ENCODE assay signal across 8 mouse cellular contexts in genomic region chr2:128699201-128699885, GRCm38 (mm10). TPM values are rescaled to one million over a fixed set of nuclear protein-coding genes. Genes with fewer than 3 reads are reported as not detected.
DNase-seq lines count a peak whose midpoint lies in the region; ATAC-seq and TF ChIP-seq lines count a peak whose summit lies in the region.

No protein-coding gene starts in this region.

- TF ChIP-seq CTCF in thymus, adult 2 months (IDR thresholded peaks at IDR 0.05; ENCODE audit: borderline replicate concordance, control insufficient read depth, extremely low read depth, insufficient read depth, low read length, poor library complexity): no peak

- peak overlapping the region; percentile 85 for H3K9ac ChIP-seq in embryonic facial prominence, embryonic 13.5 days
- peak overlapping the region; percentile 49; the same call in 1 of the 2 replicates for H3K9ac ChIP-seq in hindbrain, embryonic 11.5 days (ENCODE audit: low read depth, low read length)
- peak overlapping the region; percentile 80 for H3K9ac ChIP-seq in limb, embryonic 13.5 days
- peak overlapping the region; percentile 47 for H3K9ac ChIP-seq in midbrain, embryonic 16.5 days (ENCODE audit: low read depth, low read length)

- peaks cover 19% of the 10 kb centered on the region for H3K27me3 ChIP-seq in thymus, adult 2 months (ENCODE audit: control insufficient read depth, insufficient read depth, low read length)
- H3K27me3 ChIP-seq in embryonic facial prominence, embryonic 13.5 days: no peaks in the 10 kb centered on the region
- H3K27me3 ChIP-seq in hindbrain, embryonic 11.5 days (ENCODE audit: control insufficient read depth, insufficient read depth, low read length): no peaks in the 10 kb centered on the region
- H3K27me3 ChIP-seq in limb, embryonic 13.5 days: no peaks in the 10 kb centered on the region
- H3K27me3 ChIP-seq in midbrain, embryonic 16.5 days (ENCODE audit: control insufficient read depth, insufficient read depth, low read depth, low read length): peaks cover 10% of the 10 kb centered on the region

- no peaks in the 10 kb centered on the region for H3K36me3 ChIP-seq in thymus, adult 2 months (ENCODE audit: control insufficient read depth, insufficient read depth, low read length)
- peaks cover 9% of the 10 kb centered on the region; the same call in 1 of the 2 replicates for H3K36me3 ChIP-seq in embryonic facial prominence, embryonic 13.5 days
- H3K36me3 ChIP-seq in hindbrain, embryonic 11.5 days (ENCODE audit: control insufficient read depth, insufficient read depth, low read length): no peaks in the 10 kb centered on the region
- peaks cover 17% of the 10 kb centered on the region; the same call in 1 of the 2 replicates for H3K36me3 ChIP-seq in limb, embryonic 13.5 days
- no peaks in the 10 kb centered on the region for H3K36me3 ChIP-seq in midbrain, embryonic 16.5 days (ENCODE audit: control insufficient read depth, insufficient read depth, low read length)

- H3K4me3 ChIP-seq in thymus, adult 2 months (ENCODE audit: control insufficient read depth, insufficient read depth, low read length): peak overlapping the region; percentile 8
- peak overlapping the region; percentile 72 for H3K4me3 ChIP-seq in embryonic facial prominence, embryonic 13.5 days
- peak overlapping the region; percentile 38 for H3K4me3 ChIP-seq in hindbrain, embryonic 11.5 days (ENCODE audit: low read depth, low read length)
- H3K4me3 ChIP-seq in limb, embryonic 13.5 days: peak overlapping the region; percentile 79
- H3K4me3 ChIP-seq in midbrain, embryonic 16.5 days (ENCODE audit: low read depth, low read length): peak overlapping the region; percentile 45

- H3K4me2 ChIP-seq in embryonic facial prominence, embryonic 13.5 days: peak overlapping the region; percentile 70
- H3K4me2 ChIP-seq in hindbrain, embryonic 11.5 days (replicated peaks; ENCODE audit: low read depth, low read length): peak overlapping the region; percentile 83
- peak overlapping the region; percentile 64 for H3K4me2 ChIP-seq in limb, embryonic 13.5 days (replicated peaks)
- peak overlapping the region; percentile 84 for H3K4me2 ChIP-seq in midbrain, embryonic 16.5 days (ENCODE audit: low read length)

- H3K27ac ChIP-seq in thymus, adult 2 months (ENCODE audit: control insufficient read depth, insufficient read depth, low read length): no peak overlapping the region
- peak overlapping the region; percentile 95 for H3K27ac ChIP-seq in embryonic facial prominence, embryonic 13.5 days
- H3K27ac ChIP-seq in hindbrain, embryonic 11.5 days (ENCODE audit: low read depth, low read length): no peak overlapping the region
- H3K27ac ChIP-seq in limb, embryonic 13.5 days: peak overlapping the region; percentile 97
- 0 out of 2 replicates have a peak overlapping the region, but pooled peaks have one; percentile 10 for H3K27ac ChIP-seq in midbrain, embryonic 16.5 days (ENCODE audit: low read length)

- WGBS in thymus, adult 2 months: 11% methylated on average over 24 of the region's 24 CpGs
- under 1% methylated on average over 24 of the region's 24 CpGs for WGBS in embryonic facial prominence, embryonic 13.5 days
- WGBS in hindbrain, embryonic 11.5 days: under 1% methylated on average over 24 of the region's 24 CpGs
- under 1% methylated on average over 24 of the region's 24 CpGs for WGBS in limb, embryonic 13.5 days
- under 1% methylated on average over 24 of the region's 24 CpGs for WGBS in midbrain, embryonic 16.5 days

- H3K9me3 ChIP-seq in embryonic facial prominence, embryonic 13.5 days: no peaks in the 10 kb centered on the region
- no peaks in the 10 kb centered on the region for H3K9me3 ChIP-seq in hindbrain, embryonic 11.5 days (ENCODE audit: control insufficient read depth, low read length)
- no peaks in the 10 kb centered on the region for H3K9me3 ChIP-seq in limb, embryonic 13.5 days
- H3K9me3 ChIP-seq in midbrain, embryonic 16.5 days (replicated peaks; ENCODE audit: control insufficient read depth, low read length, poor library complexity, severe bottlenecking): no peaks in the 10 kb centered on the region

- DNase-seq in thymus, adult 2 months: no peak
- no peak for DNase-seq in thymus, postnatal 14 days
- peak; percentile 65 for DNase-seq in hindbrain, embryonic 11.5 days (ENCODE audit: low spot score)
- DNase-seq in B cell, adult 2 months: no peak
- DNase-seq in left cerebral cortex, adult 9 months (ENCODE audit: low spot score in 2 of 2): no peak

- 0 out of 2 replicates have a peak, but pooled peaks have one; percentile 2 for ATAC-seq in embryonic facial prominence, embryonic 13.5 days (ENCODE audit: insufficient number of reproducible peaks, insufficient read depth, low FRiP score, low TSS enrichment, low read depth)
- peak; percentile 54 for ATAC-seq in hindbrain, embryonic 11.5 days (ENCODE audit: low FRiP score)
- peak; percentile 48 for ATAC-seq in limb, embryonic 13.5 days (ENCODE audit: low FRiP score, low read depth)
- ATAC-seq in midbrain, embryonic 16.5 days: peak; percentile 30

- peaks cover 3% of the 10 kb centered on the region; the same call in 1 of the 2 replicates for H3K4me1 ChIP-seq in thymus, adult 2 months (replicated peaks; ENCODE audit: control insufficient read depth, insufficient read depth, low read length)
- peaks cover 28% of the 10 kb centered on the region for H3K4me1 ChIP-seq in embryonic facial prominence, embryonic 13.5 days
- no peaks in the 10 kb centered on the region for H3K4me1 ChIP-seq in hindbrain, embryonic 11.5 days (replicated peaks; ENCODE audit: control insufficient read depth, insufficient read depth, low read length)
- peaks cover 15% of the 10 kb centered on the region for H3K4me1 ChIP-seq in limb, embryonic 13.5 days
- H3K4me1 ChIP-seq in midbrain, embryonic 16.5 days (ENCODE audit: control insufficient read depth, insufficient read depth, low read length): peaks cover 10% of the 10 kb centered on the region

- no peak for TF ChIP-seq POLR2A in thymus, adult 2 months (IDR thresholded peaks at IDR 0.05; ENCODE audit: control insufficient read depth, extremely low read depth, insufficient read depth, low read length, poor library complexity)

RNA-seq across cellular contexts. Expression of gene Mertk, which starts 0.6 kb away (rescaled TPM):
- 3.0 and 3.3 TPM in 2 replicates for polyA plus RNA-seq in thymus, adult 2 months (2012; rRNA removed)
- polyA plus RNA-seq in embryonic facial prominence, embryonic 13.5 days (2015; fragmentation: Nextera tagmentation; extraction: Ambion mirVana): 12.1 and 15.4 TPM in 2 replicates
- 4.4 and 5.0 TPM in 2 replicates for polyA plus RNA-seq in hindbrain, embryonic 11.5 days (2014; fragmentation: Nextera tagmentation; extraction: Ambion mirVana)
- polyA plus RNA-seq in limb, embryonic 13.5 days (2015; fragmentation: Nextera tagmentation; extraction: Ambion mirVana): 13.1 and 15.6 TPM in 2 replicates
- 1.5 and 1.9 TPM in 2 replicates for polyA plus RNA-seq in midbrain, embryonic 16.5 days (2015; fragmentation: Nextera tagmentation; extraction: Ambion mirVana)

RNA-seq across cellular contexts. Expression of gene Anapc1, which starts 12.2 kb away (rescaled TPM):
- 71.4 and 93.6 TPM in 2 replicates for polyA plus RNA-seq in thymus, adult 2 months (2012; rRNA removed)
- 65.4 and 72.5 TPM in 2 replicates for polyA plus RNA-seq in embryonic facial prominence, embryonic 13.5 days (2015; fragmentation: Nextera tagmentation; extraction: Ambion mirVana)
- polyA plus RNA-seq in hindbrain, embryonic 11.5 days (2014; fragmentation: Nextera tagmentation; extraction: Ambion mirVana): 92.6 TPM in 2 replicates
- polyA plus RNA-seq in limb, embryonic 13.5 days (2015; fragmentation: Nextera tagmentation; extraction: Ambion mirVana): 60.8 and 73.0 TPM in 2 replicates
- polyA plus RNA-seq in midbrain, embryonic 16.5 days (2015; fragmentation: Nextera tagmentation; extraction: Ambion mirVana): 44.1 and 47.8 TPM in 2 replicates

Comparison
In these comparisons a context has a peak if more than half of its experiments do, and no peak if none do; other contexts are left out.
1. H3K27ac ChIP-seq: peak in embryonic facial prominence, embryonic 13.5 days (single experiment), limb, embryonic 13.5 days (single experiment) and midbrain, embryonic 16.5 days (single experiment); none in thymus, adult 2 months (single experiment) and hindbrain, embryonic 11.5 days (single experiment).
2. H3K4me3 ChIP-seq: peak in every context shown above with its lines; median percentile 79 in limb, embryonic 13.5 days; 72 in embryonic facial prominence, embryonic 13.5 days; 45 in midbrain, embryonic 16.5 days; 38 in hindbrain, embryonic 11.5 days; 8 in thymus, adult 2 months.
3. ATAC-seq: peak in every context shown above with its lines; median percentile 54 in hindbrain, embryonic 11.5 days; 48 in limb, embryonic 13.5 days; 30 in midbrain, embryonic 16.5 days; 2 in embryonic facial prominence, embryonic 13.5 days.
4. Peak in every context shown above with its lines, with median percentiles within 50 percentile points of each other: H3K4me2 ChIP-seq and H3K9ac ChIP-seq.